Mouse (Mus musculus) layer of hippocampus, adult 11-12 months (tissue): Measurements from ENCODE around the gene Dchs2.

Experiments used
- DNase-seq: peaks from one replicate; pipeline ENCODE4 v3.0.0; 2022; ENCODE audit warnings: low spot score

Gene Dchs2

GRCm38 (mm10) chr3:83251899-83252298 lies 124.2 kb downstream of the Dchs2 start:
- no peak for DNase-seq

- DNase-seq, result no peak
These were observed 131.7 kb downstream of the Dchs2 start for GRCm38 (mm10) chr3:83259421-83259820.

- no peak for DNase-seq
These were observed 138.3 kb downstream of the Dchs2 start for GRCm38 (mm10) chr3:83266009-83266408.

GRCm38 (mm10) chr3:83270228-83270627 lies 142.5 kb downstream of the Dchs2 start:
- no peak for DNase-seq

- DNase-seq, result no peak
These were observed 143.2 kb downstream of the Dchs2 start for GRCm38 (mm10) chr3:83270982-83271381.

- peak; percentile 78 for DNase-seq
These were observed 146.0 kb downstream of the Dchs2 start for GRCm38 (mm10) chr3:83273555-83274244.

- DNase-seq, result no peak
These were observed 148.0 kb downstream of the Dchs2 start for GRCm38 (mm10) chr3:83275703-83276102.

- DNase-seq, result no peak
These were observed 156.1 kb downstream of the Dchs2 start for GRCm38 (mm10) chr3:83283882-83284281.

- DNase-seq, result peak; percentile 63
These were observed 159.2 kb downstream of the Dchs2 start for GRCm38 (mm10) chr3:83286975-83287405.

- DNase-seq, result no peak
These were observed 160.5 kb downstream of the Dchs2 start for GRCm38 (mm10) chr3:83288118-83288840.

- DNase-seq, result no peak
These were observed 162.7 kb downstream of the Dchs2 start for GRCm38 (mm10) chr3:83290482-83290881.

GRCm38 (mm10) chr3:83290953-83291352 lies 163.2 kb downstream of the Dchs2 start:
- DNase-seq, result no peak

GRCm38 (mm10) chr3:83299783-83300382 lies 172.1 kb downstream of the Dchs2 start:
- DNase-seq, result no peak

- DNase-seq, result no peak
These were observed 176.1 kb downstream of the Dchs2 start for GRCm38 (mm10) chr3:83303876-83304275.

GRCm38 (mm10) chr3:83345928-83346327 lies 218.2 kb downstream of the Dchs2 start:
- no peak for DNase-seq

- no peak for DNase-seq
These were observed 240.8 kb downstream of the Dchs2 start for GRCm38 (mm10) chr3:83368500-83369068.

- DNase-seq, result no peak
These were observed 242.1 kb downstream of the Dchs2 start for GRCm38 (mm10) chr3:83369871-83370270.

GRCm38 (mm10) chr3:83374333-83374732 lies 246.6 kb downstream of the Dchs2 start:
- no peak for DNase-seq

- DNase-seq, result no peak
These were observed 249.1 kb downstream of the Dchs2 start for GRCm38 (mm10) chr3:83376834-83377233.
